Mouse (Mus musculus) heart, postnatal 25 days (tissue): Measurements from ENCODE around the gene Rapgef5. TPM values are rescaled to one million over a fixed set of nuclear protein-coding genes. Genes with fewer than 3 reads are reported as not detected.

Experiments used
- DNase-seq: peaks from one replicate; pipeline ENCODE4 v3.0.0; 2022; ENCODE audit warnings: low spot score
- intact Hi-C: fragments of 180-260 bp; cut with DNase I; formaldehyde crosslinking; loops from one replicate; pipeline ENCODE4 v1.15.1; 2025
- total RNA-seq, 2 experiments: library from RNA; stranded (reverse); gene quantifications; 2 replicates each; pipeline ENCODE4 v1.2.3; 2021

Rapgef5 gene
- total RNA-seq: 10 to 100 TPM; 31.7 to 37.9 TPM

- no peak for DNase-seq
These were observed at the start of gene Rapgef5 for GRCm38 (mm10) chr12:117516179-117516578. Gene Rapgef5, plus strand, starts transcription at chr12:117516479.

GRCm38 (mm10) chr12:117468329-117468728 is 48.0 kb upstream of the Rapgef5 start:
- peak; percentile 23 for DNase-seq
- intact Hi-C loops: loop anchor here (5.0 kb wide), 1 partner anchor 64 kb away; no protein-coding TSS in a partner anchor

More at GRCm38 (mm10) chr12:117516179-117516578, at the start of gene Rapgef5:
- intact Hi-C loops: no loop called here

GRCm38 (mm10) chr12:117479014-117479413 is 37.3 kb upstream of the Rapgef5 start:
- intact Hi-C loops: no loop called here
- DNase-seq: no peak

- DNase-seq: no peak
- intact Hi-C loops: no loop called here
These were observed 36.6 kb upstream of the Rapgef5 start for GRCm38 (mm10) chr12:117479680-117480079.

GRCm38 (mm10) chr12:117480958-117481357 is 35.3 kb upstream of the Rapgef5 start:
- intact Hi-C loops: no loop called here
- no peak for DNase-seq

- intact Hi-C loops: no loop called here
- no peak for DNase-seq
These were observed 33.6 kb upstream of the Rapgef5 start for GRCm38 (mm10) chr12:117482665-117483064.

- intact Hi-C loops: no loop called here
- no peak for DNase-seq
These were observed 29.9 kb upstream of the Rapgef5 start for GRCm38 (mm10) chr12:117486118-117487057.

GRCm38 (mm10) chr12:117496501-117497176 is 19.6 kb upstream of the Rapgef5 start:
- no peak for DNase-seq
- intact Hi-C loops: loop anchor here (5.0 kb wide), 1 partner anchor 39 kb away; no protein-coding TSS in a partner anchor

- intact Hi-C loops: loop anchor here (5.0 kb wide), 1 partner anchor 40 kb away; no protein-coding TSS in a partner anchor
- no peak for DNase-seq
These were observed 18.9 kb upstream of the Rapgef5 start for GRCm38 (mm10) chr12:117497361-117497760.

GRCm38 (mm10) chr12:117499242-117499641 is 17.0 kb upstream of the Rapgef5 start:
- intact Hi-C loops: loop anchor here (5.0 kb wide), 1 partner anchor 42 kb away; no protein-coding TSS in a partner anchor
- DNase-seq: no peak

- intact Hi-C loops: no loop called here
- no peak for DNase-seq
These were observed 15.1 kb upstream of the Rapgef5 start for GRCm38 (mm10) chr12:117501180-117501579.

GRCm38 (mm10) chr12:117502834-117503233 is 13.4 kb upstream of the Rapgef5 start:
- intact Hi-C loops: no loop called here

GRCm38 (mm10) chr12:117505163-117505562 is 11.1 kb upstream of the Rapgef5 start:
- intact Hi-C loops: no loop called here
- DNase-seq: no peak

More at GRCm38 (mm10) chr12:117502834-117503233, 13.4 kb upstream of the Rapgef5 start:
- no peak for DNase-seq

- intact Hi-C loops: no loop called here
- DNase-seq: no peak
These were observed 8.5 kb upstream of the Rapgef5 start for GRCm38 (mm10) chr12:117507772-117508171.

- intact Hi-C loops: no loop called here
- DNase-seq: no peak
These were observed 6.4 kb upstream of the Rapgef5 start for GRCm38 (mm10) chr12:117509919-117510318.

- intact Hi-C loops: no loop called here
- DNase-seq: no peak
These were observed 3.8 kb upstream of the Rapgef5 start for GRCm38 (mm10) chr12:117512468-117512867.

GRCm38 (mm10) chr12:117513150-117513932 is 2.9 kb upstream of the Rapgef5 start:
- intact Hi-C loops: no loop called here
- DNase-seq: no peak

- intact Hi-C loops: no loop called here
- DNase-seq: no peak
These were observed 1.1 kb downstream of the Rapgef5 start for GRCm38 (mm10) chr12:117517275-117517936.

- intact Hi-C loops: no loop called here
- DNase-seq: no peak
These were observed 8.2 kb downstream of the Rapgef5 start for GRCm38 (mm10) chr12:117524311-117525013.
